Mouse (Mus musculus) kidney, adult 10 weeks (tissue): ENCODE data around the gene Ffar2. TPM values are rescaled to one million over a fixed set of nuclear protein-coding genes. Genes with fewer than 3 reads are reported as not detected.

ENCODE experiments used
- polyA plus RNA-seq: library from polyadenylated mRNA; stranded (reverse); fragments of 350-450 nt; fragmentation: Illumina TruSeq; extraction: RNeasy Lipid Tissue Mini Kit (QIAGEN cat#74804); gene quantifications from one replicate; pipeline ENCODE4 v1.2.3, GENCODE M21; 2014; ENCODE audit warnings: low read depth, low replicate concordance

Gene Ffar2
- not detected for polyA plus RNA-seq

DNA sequence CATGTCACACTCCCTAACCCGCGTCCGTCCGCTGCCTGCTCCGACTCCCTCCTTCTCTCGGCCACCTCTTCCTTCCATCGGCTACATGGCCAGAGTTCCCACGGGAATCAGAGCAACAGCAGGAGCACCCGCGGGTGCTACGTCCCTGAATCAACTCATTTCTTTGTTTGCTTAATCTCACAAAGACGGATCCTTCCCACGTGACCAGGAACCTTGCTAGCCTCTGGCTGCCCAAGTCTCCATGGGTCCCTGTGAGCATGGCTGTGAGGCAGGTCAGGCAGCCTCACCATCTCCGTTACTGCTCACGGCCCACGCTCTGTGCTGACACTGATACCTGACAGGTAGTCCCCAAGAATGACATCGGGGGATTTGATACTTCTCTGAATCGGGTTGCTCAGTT is at the start of gene Ffar2:
Gene Ffar2 (minus strand): TSS at position 101 of the 400 bp plus-strand sequence.

DNA sequence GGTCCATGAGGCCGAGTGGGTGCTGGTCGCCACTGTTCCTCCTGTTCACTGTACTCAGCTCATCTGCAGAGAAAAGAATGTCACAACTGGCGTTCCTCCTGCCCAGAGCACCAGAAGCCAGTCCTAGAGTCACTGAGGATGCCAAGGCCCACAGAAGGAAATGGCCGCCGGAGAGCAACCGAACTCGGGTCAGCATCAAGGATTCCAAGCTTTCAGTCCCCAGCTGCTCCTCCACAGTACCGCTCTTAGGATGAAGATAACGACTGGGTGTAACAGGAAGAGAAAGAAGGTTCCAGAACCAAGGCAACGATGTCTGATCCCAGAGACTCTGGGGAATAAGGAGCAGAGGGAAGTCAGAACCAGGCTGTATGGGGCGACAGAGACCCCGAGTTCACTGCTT is 37.9 kb upstream of the Ffar2 start, which contains the start of gene Ffar1:
Gene Ffar1 (minus strand): TSS at position 101 of the 400 bp plus-strand sequence.

DNA sequence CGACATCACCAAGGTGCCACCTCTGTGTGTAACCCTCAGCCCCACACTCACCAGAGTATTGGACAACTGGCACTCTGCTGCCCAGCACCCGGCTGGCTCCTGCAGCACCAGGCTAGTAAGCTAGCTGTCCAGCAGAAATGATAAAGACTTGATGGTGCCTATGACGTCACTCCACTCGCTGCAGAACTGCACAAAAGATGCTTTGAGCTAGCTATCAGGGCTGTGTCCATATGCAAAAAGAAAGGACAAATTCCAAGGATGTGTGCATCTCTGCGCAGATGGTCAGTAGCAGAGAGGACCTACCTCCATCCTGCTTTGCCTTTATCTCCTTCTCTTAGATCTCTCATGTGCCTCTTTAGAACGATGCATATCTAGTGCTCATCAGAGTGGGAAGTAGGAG is 32.5 kb upstream of the Ffar2 start, which contains the start of gene Ffar3:
Gene Ffar3 (minus strand): TSS at position 101 of the 400 bp plus-strand sequence.

DNA sequence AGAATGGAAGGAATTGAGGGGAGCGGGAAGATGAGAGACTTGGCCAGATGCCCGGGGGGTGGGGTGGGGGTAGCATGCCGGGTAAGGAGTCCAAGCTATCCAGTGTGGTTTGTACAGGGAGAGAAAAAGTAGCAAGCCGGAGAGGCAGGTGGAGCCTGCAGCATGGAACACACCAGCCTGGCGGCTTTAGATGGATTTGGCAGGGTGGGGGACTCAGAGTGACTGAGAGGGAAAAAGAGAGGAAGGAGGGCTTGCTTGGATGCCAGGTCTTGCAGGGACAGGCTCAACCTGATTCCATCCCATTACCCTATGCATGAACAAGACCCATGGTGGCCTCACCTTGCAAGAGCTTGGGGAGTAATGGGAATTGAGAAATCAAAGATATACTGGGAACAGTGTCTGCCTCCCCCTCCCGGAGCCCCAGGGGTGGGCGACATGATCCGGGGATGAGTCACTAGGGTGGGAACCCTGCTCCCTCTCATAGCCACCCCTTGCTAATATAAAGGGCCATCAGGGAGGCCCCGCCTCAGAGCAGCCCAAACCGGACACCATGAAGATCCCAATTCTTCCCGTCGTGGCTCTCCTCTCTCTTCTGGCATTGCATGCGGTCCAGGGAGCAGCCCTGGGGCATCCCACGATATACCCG is 36.1 kb downstream of the Ffar2 start, which contains the start of gene Krtdap:
Gene Krtdap (plus strand): TSS at position 520 of the 646 bp plus-strand sequence.

Other genes starting within 250 kb of the Ffar2 start
- gene Kmt2b, start 235.0 kb downstream of the Ffar2 start, polyA plus RNA-seq = 2.1 TPM
- gene Zbtb32, start 224.9 kb downstream of the Ffar2 start, polyA plus RNA-seq = not detected
- not detected for gene Upk1a, start 210.9 kb downstream of the Ffar2 start, polyA plus RNA-seq
- gene Cox6b1, start 197.6 kb downstream of the Ffar2 start, polyA plus RNA-seq = 1,773 TPM
- not detected for gene Etv2, start 187.9 kb downstream of the Ffar2 start, polyA plus RNA-seq
- 0.40 TPM for gene Rbm42, start 173.5 kb downstream of the Ffar2 start, polyA plus RNA-seq
- gene Haus5, start 158.8 kb downstream of the Ffar2 start, polyA plus RNA-seq = 1.5 TPM
- not detected for gene Pmis2, start 152.2 kb downstream of the Ffar2 start, polyA plus RNA-seq
- not detected for gene 2200002J24Rik, start 124.8 kb downstream of the Ffar2 start, polyA plus RNA-seq
- gene Atp4a, start 111.6 kb downstream of the Ffar2 start, polyA plus RNA-seq = 6.0 TPM
- gene Tmem147, start 94.2 kb downstream of the Ffar2 start, polyA plus RNA-seq = 25.1 TPM
- gene Gapdhs, start 80.1 kb downstream of the Ffar2 start, polyA plus RNA-seq = not detected
- gene Sbsn, start 72.3 kb downstream of the Ffar2 start, polyA plus RNA-seq = 0.24 TPM
- not detected for gene Dmkn, start 60.0 kb downstream of the Ffar2 start, polyA plus RNA-seq
- gene Krtdap, start 35.9 kb downstream of the Ffar2 start, polyA plus RNA-seq = not detected
- gene Ffar3, start 32.4 kb upstream of the Ffar2 start, polyA plus RNA-seq = not detected
- not detected for gene Ffar1, start 37.8 kb upstream of the Ffar2 start, polyA plus RNA-seq
- not detected for gene Cd22, start 56.6 kb upstream of the Ffar2 start, polyA plus RNA-seq
- not detected for gene Mag, start 91.1 kb upstream of the Ffar2 start, polyA plus RNA-seq
- gene Hamp2, start 100.9 kb upstream of the Ffar2 start, polyA plus RNA-seq = not detected
- gene Hamp, start 120.3 kb upstream of the Ffar2 start, polyA plus RNA-seq = not detected
- gene Usf2, start 133.0 kb upstream of the Ffar2 start, polyA plus RNA-seq = 37.8 TPM
- gene Lsr, start 149.7 kb upstream of the Ffar2 start, polyA plus RNA-seq = 1.5 TPM
- 3.2 TPM for gene Fam187b, start 150.0 kb upstream of the Ffar2 start, polyA plus RNA-seq
- 3.3 TPM for gene Fxyd5, start 218.7 kb upstream of the Ffar2 start, polyA plus RNA-seq
- gene Fxyd7, start 227.7 kb upstream of the Ffar2 start, polyA plus RNA-seq = not detected
- gene Fxyd1, start 233.4 kb upstream of the Ffar2 start, polyA plus RNA-seq = not detected
- gene Lgi4, start 235.6 kb upstream of the Ffar2 start, polyA plus RNA-seq = 0.12 TPM